ENCODE assay signal across 9 mouse cellular contexts in the genomic region with DNA sequence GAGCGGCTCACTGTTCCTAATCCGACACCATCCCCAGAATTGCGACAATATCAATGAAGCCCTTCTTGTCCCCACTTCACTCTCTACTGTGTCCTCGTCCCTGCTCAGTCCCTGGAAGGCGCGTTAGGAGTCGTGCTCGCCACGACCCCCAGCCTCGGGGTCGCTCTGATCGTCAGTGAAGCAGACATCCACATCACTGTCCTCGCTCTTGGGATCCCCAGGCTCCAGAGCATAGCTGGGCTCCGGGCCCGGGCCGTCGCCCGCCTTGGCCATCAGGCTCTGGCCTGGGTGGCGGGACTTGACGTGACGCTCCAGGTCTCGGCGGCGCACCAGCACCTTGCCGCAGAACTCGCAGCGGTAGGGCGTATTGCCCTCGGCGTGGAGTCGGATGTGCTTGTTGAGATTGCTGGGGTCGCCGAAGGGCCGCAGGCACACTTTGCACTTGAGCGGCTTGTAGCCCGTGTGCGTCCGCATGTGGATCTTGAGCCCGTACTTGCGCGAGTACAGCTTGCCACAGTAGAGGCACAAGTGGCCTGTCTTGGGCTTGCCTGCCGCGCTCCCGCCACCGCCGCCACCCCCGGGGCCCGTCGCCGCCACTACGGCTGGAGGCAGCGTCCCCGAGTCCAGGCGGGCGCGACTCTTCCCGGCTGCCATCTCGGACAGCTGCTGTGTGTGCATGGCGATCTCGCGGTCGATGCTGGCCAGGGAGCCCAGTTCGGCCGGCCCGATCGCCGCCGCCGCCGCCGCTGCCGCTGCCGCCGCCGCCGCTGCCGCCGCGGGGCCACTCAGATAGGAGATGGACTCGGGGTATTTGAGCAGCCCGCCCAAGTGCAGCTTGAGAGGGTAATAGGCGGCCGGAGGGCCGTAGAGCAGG. TPM values are rescaled to one million over a fixed set of nuclear protein-coding genes. Genes with fewer than 3 reads are reported as not detected.
A peak's percentile ranks its signal among the peaks of the same experiment; 100 is the strongest.
DNase-seq lines count a peak whose midpoint lies in the region; ATAC-seq and TF ChIP-seq lines count a peak whose summit lies in the region.
"Had no signal": no experiment of that assay in that cellular context is flagged by ENCODE, and none has a peak within 500 bp of the region (broad histone marks: within the 10 kb centered on the region; RNA-seq: fewer than 3 reads in every experiment).

No protein-coding gene starts in this region.

- peaks cover 15% of the 10 kb centered on the region for H3K4me1 ChIP-seq in thymus, adult 2 months (replicated peaks; ENCODE audit: control insufficient read depth, insufficient read depth, low read length)
- peaks cover 24% of the 10 kb centered on the region for H3K4me1 ChIP-seq in forebrain, embryonic 12.5 days
- H3K4me1 ChIP-seq in liver, embryonic 13.5 days (replicated peaks): peaks cover 12% of the 10 kb centered on the region

- DNase-seq in thymus, adult 2 months: no peak
- no peak for DNase-seq in thymus, postnatal 10 days (ENCODE audit: low spot score in 2 of 2)
- no peak for DNase-seq in liver, embryonic 13.5 days
- DNase-seq in testis, postnatal 10 days (ENCODE audit: low spot score): peak; percentile 42
- no peak for DNase-seq in thymus, adult 18-20 months
- DNase-seq in frontal cortex, postnatal 25 days (ENCODE audit: low spot score in 2 of 2): no peak
- DNase-seq: cerebellum, adult 11 months had no signal

- no peak for TF ChIP-seq CTCF in thymus, adult 2 months (IDR thresholded peaks at IDR 0.05; ENCODE audit: borderline replicate concordance, control insufficient read depth, extremely low read depth, insufficient read depth, low read length, poor library complexity)

- H3K27me3 ChIP-seq in thymus, adult 2 months (ENCODE audit: control insufficient read depth, insufficient read depth, low read length): peaks cover 31% of the 10 kb centered on the region
- peaks cover 87% of the 10 kb centered on the region for H3K27me3 ChIP-seq in forebrain, embryonic 12.5 days
- peaks cover 96% of the 10 kb centered on the region for H3K27me3 ChIP-seq in liver, embryonic 13.5 days

- no peaks in the 10 kb centered on the region for H3K36me3 ChIP-seq in thymus, adult 2 months (ENCODE audit: control insufficient read depth, insufficient read depth, low read length)
- H3K36me3 ChIP-seq in forebrain, embryonic 12.5 days (replicated peaks): no peaks in the 10 kb centered on the region
- H3K36me3 ChIP-seq in liver, embryonic 13.5 days: no peaks in the 10 kb centered on the region

- H3K9me3 ChIP-seq in forebrain, embryonic 12.5 days: no peaks in the 10 kb centered on the region
- no peaks in the 10 kb centered on the region for H3K9me3 ChIP-seq in liver, embryonic 13.5 days (replicated peaks)

- peak overlapping the region; percentile 57 for H3K4me2 ChIP-seq in forebrain, embryonic 12.5 days
- peak overlapping the region; percentile 65 for H3K4me2 ChIP-seq in liver, embryonic 13.5 days

- H3K9ac ChIP-seq in forebrain, embryonic 12.5 days: 0 out of 2 replicates have a peak overlapping the region, but pooled peaks have one; percentile 22
- no peak overlapping the region for H3K9ac ChIP-seq in liver, embryonic 13.5 days

- peak overlapping the region; percentile 41 for H3K4me3 ChIP-seq in thymus, adult 2 months (ENCODE audit: control insufficient read depth, insufficient read depth, low read length)
- peak overlapping the region; percentile 42 for H3K4me3 ChIP-seq in forebrain, embryonic 12.5 days (replicated peaks)
- peak overlapping the region; percentile 50 for H3K4me3 ChIP-seq in liver, embryonic 13.5 days (replicated peaks)

- WGBS in thymus, adult 2 months: 4% methylated on average over 84 of the region's 84 CpGs
- under 1% methylated on average over 79 of the region's 84 CpGs for WGBS in forebrain, embryonic 12.5 days
- WGBS in liver, embryonic 13.5 days (ENCODE audit: insufficient replicate concordance): 2% methylated on average over 83 of the region's 84 CpGs

- no peak overlapping the region for H3K27ac ChIP-seq in thymus, adult 2 months (ENCODE audit: control insufficient read depth, insufficient read depth, low read length)
- no peak overlapping the region for H3K27ac ChIP-seq in forebrain, embryonic 12.5 days
- H3K27ac ChIP-seq in liver, embryonic 13.5 days: no peak overlapping the region

- TF ChIP-seq POLR2A in thymus, adult 2 months (IDR thresholded peaks at IDR 0.05; ENCODE audit: control insufficient read depth, extremely low read depth, insufficient read depth, low read length, poor library complexity): no peak

- ATAC-seq in forebrain, embryonic 12.5 days (ENCODE audit: low FRiP score): 0 out of 2 replicates have a peak, but pooled peaks have one; percentile 22
- no peak for ATAC-seq in liver, embryonic 13.5 days (ENCODE audit: low read depth)
- no peak for ATAC-seq in megakaryocyte progenitor cell, adult 5-6 weeks (replicated peaks; ENCODE audit: poor library complexity)

RNA-seq across cellular contexts. Expression of a gene that starts 7.4 kb away (rescaled TPM):
- not detected in 2 replicates for polyA plus RNA-seq in thymus, adult 2 months (2012; rRNA removed)
- 0.42 and 0.60 TPM in 2 replicates for polyA plus RNA-seq in forebrain, embryonic 12.5 days (2016; fragmentation: Nextera tagmentation; extraction: Ambion mirVana)
- polyA plus RNA-seq in liver, embryonic 13.5 days (2015; fragmentation: Nextera tagmentation; extraction: Ambion mirVana): not detected in 2 replicates
- total RNA-seq in megakaryocyte progenitor cell, adult 5-6 weeks (2015): not detected in 2 replicates
- total RNA-seq in megakaryocyte progenitor cell, adult 5-6 weeks (2017): not detected in 2 replicates

RNA-seq across cellular contexts. Expression of a gene that starts 49.2 kb away (rescaled TPM):
- polyA plus RNA-seq in thymus, adult 2 months (2012; rRNA removed): 5.0 and 6.6 TPM in 2 replicates
- 63.7 and 67.2 TPM in 2 replicates for polyA plus RNA-seq in forebrain, embryonic 12.5 days (2016; fragmentation: Nextera tagmentation; extraction: Ambion mirVana)
- polyA plus RNA-seq in liver, embryonic 13.5 days (2015; fragmentation: Nextera tagmentation; extraction: Ambion mirVana): 23.2 and 32.1 TPM in 2 replicates
- 35.2 and 38.4 TPM in 2 replicates for total RNA-seq in megakaryocyte progenitor cell, adult 5-6 weeks (2015)
- 29.7 and 39.3 TPM in 2 replicates for total RNA-seq in megakaryocyte progenitor cell, adult 5-6 weeks (2017)
